Mouse (Mus musculus): Measurements from ENCODE around the gene Lipc.
"Not testable (repeated sequence)": the region's sequence is repeated elsewhere in the genome, so short reads cannot be mapped to it uniquely, and the experiment has no call there.

Lipc gene

GRCm38 (mm10) chr9:70853081-70853480 lies 98.9 kb downstream of the Lipc start:
- not testable (repeated sequence) for DNase-seq

GRCm38 (mm10) chr9:70851533-70851932 lies 100.5 kb downstream of the Lipc start:
- no peak for DNase-seq

- DNase-seq: peak; percentile 67
These were observed 103.8 kb downstream of the Lipc start for GRCm38 (mm10) chr9:70848135-70848770.

GRCm38 (mm10) chr9:70847627-70848051 lies 104.4 kb downstream of the Lipc start:
- DNase-seq: peak; percentile 54

DNA sequence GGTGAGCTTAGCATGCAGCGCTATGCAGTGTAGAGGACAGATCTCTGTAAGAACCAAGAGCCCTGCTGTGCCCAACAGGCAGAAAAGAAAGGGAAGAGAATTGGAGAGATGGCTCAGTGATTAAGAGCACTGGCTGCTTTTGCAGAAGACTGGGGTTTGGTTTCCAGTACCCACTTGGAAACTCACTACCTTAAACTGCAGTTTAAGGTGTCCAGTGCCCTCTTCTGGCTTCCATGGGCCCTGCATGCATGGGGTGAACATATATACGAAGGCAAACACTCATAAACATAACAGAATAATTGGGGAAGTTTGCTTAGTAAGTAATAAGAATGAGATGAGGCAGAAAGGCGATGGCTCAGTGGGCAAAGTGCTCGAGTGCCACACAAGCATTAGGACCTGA lies 108.8 kb downstream of the Lipc start:
- no peak for DNase-seq

- peak; percentile 72 for DNase-seq
These were observed 109.6 kb downstream of the Lipc start for GRCm38 (mm10) chr9:70842300-70842941.

DNA sequence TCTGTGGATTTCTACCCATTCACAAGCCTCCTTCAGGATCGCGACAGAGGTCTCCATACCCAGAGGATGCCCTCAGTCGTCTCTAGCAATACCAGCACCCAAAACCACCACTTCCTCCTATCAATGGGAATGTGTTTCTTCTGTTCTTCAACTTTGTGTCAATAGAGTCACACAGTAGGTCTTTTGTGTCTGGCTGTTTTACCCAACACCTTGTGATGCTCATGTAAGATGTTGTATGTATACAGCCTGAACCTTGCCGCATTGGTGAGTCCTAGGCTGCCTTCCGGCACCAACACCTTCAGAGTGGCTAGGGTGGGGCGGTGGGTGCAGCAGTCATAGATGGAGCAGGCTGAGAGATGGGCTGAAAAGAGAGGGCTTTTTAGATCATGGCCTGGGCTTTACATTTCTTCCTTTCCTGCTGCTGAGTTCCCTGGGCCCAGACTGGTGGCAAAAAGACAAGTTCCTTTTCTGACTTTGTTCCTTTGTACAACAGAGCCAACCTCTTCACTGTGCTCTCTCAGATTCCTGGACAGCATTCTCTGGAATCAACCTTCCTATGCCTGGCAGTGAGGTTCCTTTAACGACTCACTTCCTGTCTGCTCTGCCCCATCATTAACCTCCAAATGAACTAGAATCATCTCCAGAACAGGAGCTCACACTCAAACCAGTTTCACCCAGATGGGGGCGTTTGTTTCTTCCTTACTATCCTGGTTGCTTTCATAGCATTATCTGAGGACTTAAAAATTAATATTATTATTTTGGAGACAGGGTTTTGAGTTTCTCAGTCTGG lies 110.4 kb downstream of the Lipc start:
- no peak for DNase-seq

DNA sequence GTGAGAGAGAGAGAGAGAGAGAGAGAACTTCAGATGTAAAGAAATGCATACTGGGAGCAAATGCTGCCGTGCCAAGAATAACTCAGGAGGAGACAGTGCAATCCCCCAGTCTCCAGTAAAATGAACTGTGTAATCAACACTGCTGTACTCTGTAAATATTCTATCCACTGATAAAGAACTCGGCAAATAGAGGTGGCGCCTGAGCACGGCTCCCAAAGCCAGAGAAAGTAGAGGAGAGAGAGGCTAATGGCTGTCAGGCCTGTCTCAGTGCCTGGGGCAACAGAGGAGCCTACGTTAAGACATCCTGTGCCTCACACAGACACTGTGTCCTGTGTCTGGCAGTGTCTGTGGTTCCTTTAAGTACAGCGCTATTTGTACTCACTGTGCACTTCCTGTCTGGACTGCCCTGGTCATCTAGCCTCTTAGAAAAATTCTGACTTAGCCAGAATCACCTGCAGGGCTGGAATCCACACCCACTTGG lies 111.1 kb downstream of the Lipc start:
- DNase-seq: peak; percentile 57

GRCm38 (mm10) chr9:70838132-70838911 lies 113.7 kb downstream of the Lipc start:
- DNase-seq: peak; percentile 65

GRCm38 (mm10) chr9:70834730-70835154 lies 117.3 kb downstream of the Lipc start:
- DNase-seq: peak; percentile 93

- DNase-seq: no peak
These were observed 117.8 kb downstream of the Lipc start for GRCm38 (mm10) chr9:70834217-70834616.

DNA sequence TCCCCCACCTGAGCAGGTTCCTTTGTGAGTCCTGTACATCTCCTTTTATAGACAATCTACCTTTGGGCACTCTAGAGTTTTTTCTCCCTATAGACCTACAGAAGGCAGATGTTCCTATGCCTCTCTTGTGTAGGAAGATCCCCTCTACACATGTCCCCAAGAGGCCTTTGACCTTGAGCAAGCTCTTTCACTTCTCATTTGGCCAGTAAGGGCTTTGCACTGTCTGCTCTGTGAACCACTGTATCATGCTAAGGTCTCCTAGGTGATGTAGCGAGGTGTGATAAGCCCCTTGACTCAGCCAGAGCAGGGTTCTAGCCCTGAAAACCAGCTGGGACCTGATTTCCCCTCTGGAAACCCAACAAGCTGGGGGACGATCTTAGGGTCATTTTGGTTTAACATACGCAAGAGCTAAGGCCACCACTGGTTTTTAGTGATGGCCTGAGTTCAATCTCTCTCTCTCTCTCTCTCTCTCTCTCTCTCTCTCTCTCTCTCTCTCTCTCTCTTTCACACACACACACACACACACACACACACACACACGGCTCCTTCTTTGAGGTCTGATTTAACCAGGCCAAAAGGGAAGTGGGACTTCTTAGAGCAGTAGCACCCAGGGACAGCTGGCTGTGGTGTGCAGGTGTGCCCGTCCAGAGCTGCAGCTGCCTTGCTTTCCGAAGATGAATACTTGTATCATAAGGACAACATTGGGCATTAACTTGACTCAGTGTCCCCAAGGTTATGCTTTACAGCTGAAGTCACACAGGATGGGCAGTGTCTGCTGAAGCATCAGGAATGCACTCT lies 118.7 kb downstream of the Lipc start:
- DNase-seq: no peak

GRCm38 (mm10) chr9:70832231-70832630 lies 119.8 kb downstream of the Lipc start:
- DNase-seq: no peak

DNA sequence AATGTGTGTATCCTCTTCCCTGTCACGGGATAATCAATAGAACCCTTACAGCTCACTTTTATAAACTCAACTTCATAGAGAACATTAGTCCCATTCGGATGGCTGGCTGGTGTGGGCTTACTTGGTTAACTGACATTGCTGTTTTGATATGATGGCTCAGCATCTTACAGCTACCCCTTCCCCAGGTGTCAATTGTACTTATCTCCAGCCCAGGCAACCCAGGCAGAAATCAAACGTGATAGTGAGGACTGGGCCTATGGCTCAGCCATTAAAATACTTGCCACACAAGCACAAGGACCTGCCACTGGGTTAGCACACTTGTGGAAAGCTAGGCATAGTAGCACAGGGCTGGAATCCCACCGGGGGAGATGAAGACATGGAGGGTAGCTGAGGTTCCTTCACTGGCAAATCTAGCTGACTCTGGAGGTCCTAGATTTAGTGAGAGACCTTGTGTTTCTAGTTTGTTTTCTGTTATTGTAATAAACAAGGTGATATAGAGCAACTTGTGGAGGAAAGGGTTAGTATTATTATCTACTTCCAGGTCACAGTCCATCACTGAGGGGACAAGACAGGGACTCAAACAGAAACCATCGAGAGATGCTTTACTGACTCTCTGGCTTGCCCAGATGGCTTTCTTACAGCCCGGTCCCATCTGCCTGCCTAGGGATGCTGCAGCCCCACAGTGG lies 121.0 kb downstream of the Lipc start:
- DNase-seq: no peak

DNA sequence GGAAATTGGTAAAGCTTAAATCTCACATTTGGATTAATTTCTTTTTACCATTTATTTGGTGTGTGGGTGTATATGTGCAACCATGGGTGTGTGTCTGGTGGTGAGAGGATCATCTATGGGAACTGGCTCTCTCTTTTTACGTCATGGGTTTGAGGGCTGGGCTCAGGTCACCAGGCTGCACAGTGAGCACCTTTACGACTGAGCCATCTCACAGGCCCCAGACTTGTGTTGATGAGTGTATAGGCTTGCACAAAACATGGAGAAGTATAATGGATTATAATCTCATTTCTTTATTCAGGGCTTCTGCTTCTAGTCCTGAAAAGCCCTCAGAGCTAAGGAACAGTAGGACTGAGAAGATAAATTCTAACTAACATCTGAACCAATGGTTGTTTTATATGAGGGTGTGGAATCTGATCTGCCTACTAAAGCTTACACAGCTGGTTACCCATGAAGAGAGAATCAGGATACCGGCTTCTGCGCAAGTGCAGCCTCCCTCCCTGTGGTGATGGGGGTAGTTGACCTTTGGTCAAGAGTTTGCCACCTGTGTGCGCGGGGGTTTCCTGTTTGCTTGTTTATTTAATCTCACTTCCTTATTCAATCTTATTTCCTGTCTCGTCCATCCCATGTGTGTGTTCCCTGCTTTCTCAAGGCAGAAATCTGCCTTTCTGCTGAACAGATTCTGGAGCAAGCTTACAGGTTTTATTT lies 122.1 kb downstream of the Lipc start:
- no peak for DNase-seq

- DNase-seq: no peak
These were observed 124.1 kb downstream of the Lipc start for GRCm38 (mm10) chr9:70827911-70828310.

DNA sequence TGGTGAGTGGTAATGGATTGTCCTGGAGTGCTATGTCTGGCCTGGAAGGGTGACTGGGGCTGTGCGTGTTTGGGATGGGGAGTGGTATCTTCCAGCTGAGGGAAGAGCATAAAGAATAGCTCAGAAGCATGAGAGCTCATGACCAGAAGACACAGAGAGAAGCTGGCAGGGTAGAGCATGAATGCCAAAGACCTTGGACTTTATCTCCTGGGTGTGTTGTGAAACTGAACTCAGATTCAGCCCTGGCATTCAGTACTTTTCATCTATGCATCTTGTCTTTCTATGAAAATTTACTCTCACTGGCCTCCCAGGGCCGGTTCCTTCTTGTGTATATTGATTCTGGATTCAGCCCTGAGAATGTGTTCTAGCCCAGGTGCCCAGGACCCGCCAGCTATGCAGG lies 127.9 kb downstream of the Lipc start:
- no peak for DNase-seq

DNA sequence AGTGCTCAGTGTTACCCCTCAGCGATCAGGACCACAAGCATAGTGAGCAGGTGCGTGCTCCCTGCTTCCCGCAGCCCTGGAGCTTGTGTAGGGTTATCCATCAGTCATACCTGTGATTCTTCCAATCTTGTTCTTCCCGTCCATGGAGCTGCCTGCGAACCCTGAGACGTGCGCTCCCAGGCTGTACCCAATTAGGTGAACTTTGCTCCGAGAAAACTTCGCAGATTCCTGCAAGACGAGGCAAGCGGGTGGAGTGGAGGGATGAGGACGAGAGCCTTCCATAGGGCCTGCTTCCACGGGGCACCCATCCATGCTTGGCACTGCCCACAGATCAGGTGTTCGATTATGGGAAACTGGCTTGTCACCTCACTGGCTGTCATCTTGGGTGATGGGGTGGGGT lies 133.3 kb downstream of the Lipc start:
- no peak for DNase-seq

DNA sequence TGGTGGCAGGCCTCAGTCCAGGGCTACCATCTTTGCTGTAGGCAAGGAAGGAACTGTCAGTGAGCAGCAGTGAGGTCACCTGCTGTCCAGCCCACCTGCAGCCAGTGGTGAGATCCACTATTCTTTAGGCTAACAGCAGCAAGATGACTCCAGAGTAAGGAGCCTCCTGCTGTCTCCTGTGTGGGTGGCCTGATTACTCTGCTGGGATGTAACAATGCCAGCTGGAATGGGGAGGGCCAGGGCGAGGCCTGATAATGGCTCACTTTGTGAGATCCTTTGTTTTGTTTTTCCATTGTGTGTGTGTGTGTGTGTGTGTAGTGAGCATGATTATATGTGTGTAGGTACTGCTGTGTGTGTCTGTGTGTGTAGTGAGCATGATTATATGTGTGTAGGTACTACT lies 134.6 kb downstream of the Lipc start:
- no peak for DNase-seq

GRCm38 (mm10) chr9:70816701-70817305 lies 135.2 kb downstream of the Lipc start:
- no peak for DNase-seq
